Mouse (Mus musculus): Measurements from ENCODE around the gene Brsk2. TPM values are rescaled to one million over a fixed set of nuclear protein-coding genes. Genes with fewer than 3 reads are reported as not detected.
A peak's percentile ranks its signal among the peaks of the same experiment; 100 is the strongest.
"Not testable (repeated sequence)": the region's sequence is repeated elsewhere in the genome, so short reads cannot be mapped to it uniquely, and the experiment has no call there.

Gene Brsk2
- 100 to 1,000 TPM; 229 to 232 TPM for total RNA-seq (2021)

GRCm38 (mm10) chr7:141948906-141949798 is at the start of gene Brsk2:
Gene Brsk2, plus strand, starts transcription at chr7:141949751.
- peak; percentile 97 to 99 for DNase-seq (ENCODE audit: low spot score in 2 of 2)
- intact Hi-C loops (cut with DNase I): loop anchor here (5.0 kb wide), 1 partner anchor 47 kb away; no protein-coding TSS in a partner anchor

GRCm38 (mm10) chr7:141901825-141902224 is 47.7 kb upstream of the Brsk2 start:
- intact Hi-C loops (cut with DNase I): loop anchor here (5.0 kb wide), 1 partner anchor 45 kb away; the partner anchor contains the start of gene Brsk2
- no peak for DNase-seq (ENCODE audit: low spot score in 2 of 2)

GRCm38 (mm10) chr7:141902269-141902729 is 47.3 kb upstream of the Brsk2 start:
- DNase-seq (ENCODE audit: low spot score in 2 of 2): peak; percentile 98
- intact Hi-C loops (cut with DNase I): loop anchor here (5.0 kb wide), 1 partner anchor 45 kb away; the partner anchor contains the start of gene Brsk2

- no peak for DNase-seq (ENCODE audit: low spot score in 2 of 2)
- intact Hi-C loops (cut with DNase I): loop anchor here (1.0 to 5.0 kb wide), 2 partner anchors 26 to 45 kb away; partner anchors contain the start of gene Brsk2
These were observed 46.8 kb upstream of the Brsk2 start for GRCm38 (mm10) chr7:141902791-141903190.

- intact Hi-C loops (cut with DNase I): no loop called here
- no peak for DNase-seq (ENCODE audit: low spot score in 2 of 2)
These were observed 41.0 kb upstream of the Brsk2 start for GRCm38 (mm10) chr7:141908591-141908990.

- DNase-seq (ENCODE audit: low spot score in 2 of 2): no peak
- intact Hi-C loops (cut with DNase I): loop anchor here (5.0 kb wide), 1 partner anchor 139 kb away; no protein-coding TSS in a partner anchor
These were observed 38.2 kb upstream of the Brsk2 start for GRCm38 (mm10) chr7:141911305-141911704.

GRCm38 (mm10) chr7:141918407-141918806 is 31.1 kb upstream of the Brsk2 start, which contains the start of gene Tollip:
Gene Tollip, minus strand, starts transcription at chr7:141918507.
- DNase-seq (ENCODE audit: low spot score in 2 of 2): no peak

GRCm38 (mm10) chr7:141924121-141924520 is 25.4 kb upstream of the Brsk2 start:
- DNase-seq (ENCODE audit: low spot score in 2 of 2); intact Hi-C loops (cut with DNase I): not testable (repeated sequence)

More at GRCm38 (mm10) chr7:141918407-141918806, 31.1 kb upstream of the Brsk2 start, which contains the start of gene Tollip:
- intact Hi-C loops (cut with DNase I): no loop called here

- intact Hi-C loops (cut with DNase I): no loop called here
- DNase-seq (ENCODE audit: low spot score in 2 of 2): peak; percentile 65 to 69
These were observed 24.6 kb upstream of the Brsk2 start for GRCm38 (mm10) chr7:141924917-141925316.

- intact Hi-C loops (cut with DNase I): loop anchor here (1.0 kb wide), 1 partner anchor 25 kb away; no protein-coding TSS in a partner anchor
- peak; percentile 74 to 79 for DNase-seq (ENCODE audit: low spot score in 2 of 2)
These were observed 20.9 kb upstream of the Brsk2 start for GRCm38 (mm10) chr7:141928642-141929041.

- DNase-seq (ENCODE audit: low spot score in 2 of 2): no peak
- intact Hi-C loops (cut with DNase I): no loop called here
These were observed 15.2 kb upstream of the Brsk2 start for GRCm38 (mm10) chr7:141934128-141934898.

- no peak for DNase-seq (ENCODE audit: low spot score in 2 of 2)
- intact Hi-C loops (cut with DNase I): no loop called here
These were observed 14.6 kb upstream of the Brsk2 start for GRCm38 (mm10) chr7:141934951-141935350.

GRCm38 (mm10) chr7:141943444-141943843 is 6.1 kb upstream of the Brsk2 start:
- intact Hi-C loops (cut with DNase I): no loop called here
- no peak for DNase-seq (ENCODE audit: low spot score in 2 of 2)

GRCm38 (mm10) chr7:141945927-141946326 is 3.6 kb upstream of the Brsk2 start:
- peak; percentile 68 to 73 for DNase-seq (ENCODE audit: low spot score in 2 of 2)
- intact Hi-C loops (cut with DNase I): loop anchor here (5.0 kb wide), 1 partner anchor 44 kb away; no protein-coding TSS in a partner anchor

GRCm38 (mm10) chr7:141947512-141947911 is 2.0 kb upstream of the Brsk2 start:
- DNase-seq (ENCODE audit: low spot score in 2 of 2): no peak
- intact Hi-C loops (cut with DNase I): loop anchor here (5.0 kb wide), 1 partner anchor 45 kb away; no protein-coding TSS in a partner anchor

GRCm38 (mm10) chr7:141948045-141948444 is 1.5 kb upstream of the Brsk2 start:
- intact Hi-C loops (cut with DNase I): loop anchor here (5.0 kb wide), 1 partner anchor 46 kb away; no protein-coding TSS in a partner anchor
- no peak for DNase-seq (ENCODE audit: low spot score in 2 of 2)

- intact Hi-C loops (cut with DNase I): loop anchor here (5.0 kb wide), 1 partner anchor 47 kb away; no protein-coding TSS in a partner anchor
- DNase-seq (ENCODE audit: low spot score in 2 of 2): no peak
These were observed 200 bp downstream of the Brsk2 start for GRCm38 (mm10) chr7:141949799-141950103.

- DNase-seq (ENCODE audit: low spot score in 2 of 2): peak; percentile 54 to 70
These were observed 808 bp downstream of the Brsk2 start for GRCm38 (mm10) chr7:141950104-141951013.

GRCm38 (mm10) chr7:141951821-141952220 is 2.3 kb downstream of the Brsk2 start:
- intact Hi-C loops (cut with DNase I): no loop called here
- no peak for DNase-seq (ENCODE audit: low spot score in 2 of 2)

More at GRCm38 (mm10) chr7:141950104-141951013, 808 bp downstream of the Brsk2 start:
- intact Hi-C loops (cut with DNase I): no loop called here

Data from left cerebral cortex, postnatal 36 days (tissue).